Mouse (Mus musculus) heart, embryonic 16.5 days (tissue): ENCODE results near the gene Agtr2. TPM values are rescaled to one million over a fixed set of nuclear protein-coding genes. Genes with fewer than 3 reads are reported as not detected.
"Not testable (repeated sequence)": the region's sequence is repeated elsewhere in the genome, so short reads cannot be mapped to it uniquely, and the experiment has no call there.

ENCODE experiments used
- ATAC-seq: fragments of 200-750 bp; cut with Nextera tagmentation; replicated peaks from 2 replicates; pipeline ENCODE4 v1.8.0; 2017; ENCODE audit warnings: moderate number of reproducible peaks; ENCODE audit not compliant: insufficient read depth, low FRiP score; ENCODE audit errors: extremely low read depth
- H3K27ac ChIP-seq: fragments of 300-500 bp; sonication (generic); 2 replicates; pipeline ENCODE4 v1.5.1; 2014; ENCODE audit warnings: mild to moderate bottlenecking, low read length, control low read depth, moderate library complexity
- H3K27me3 ChIP-seq: fragments of 300-500 bp; sonication (generic); 2 replicates; pipeline ENCODE4 v1.6.1; 2014; ENCODE audit warnings: low read length, mixed read lengths; ENCODE audit not compliant: control insufficient read depth, insufficient read depth
- H3K36me3 ChIP-seq: fragments of 300-500 bp; sonication (generic); 2 replicates; pipeline ENCODE4 v1.6.1; 2014; ENCODE audit not compliant: control insufficient read depth, insufficient read depth
- H3K4me1 ChIP-seq: fragments of 300-500 bp; sonication (generic); 2 replicates; pipeline ENCODE4 v1.6.1; 2014; ENCODE audit warnings: low read length, mixed read lengths; ENCODE audit not compliant: control insufficient read depth, insufficient read depth
- H3K4me2 ChIP-seq: fragments of 300-500 bp; sonication (generic); 2 replicates; pipeline ENCODE4 v1.6.1; 2014; ENCODE audit warnings: low read depth, mild to moderate bottlenecking, control low read depth, low read length
- H3K4me3 ChIP-seq: fragments of 300-500 bp; sonication (generic); 2 replicates; pipeline ENCODE4 v1.5.1; 2014; ENCODE audit warnings: mild to moderate bottlenecking, control low read depth, low read length
- H3K9ac ChIP-seq: fragments of 300-500 bp; sonication (generic); 2 replicates; pipeline ENCODE4 v1.6.1; 2014; ENCODE audit warnings: low read length, control low read depth
- H3K9me3 ChIP-seq: fragments of 300-500 bp; sonication (generic); replicated peaks from 2 replicates; pipeline ENCODE4 v1.6.1; 2016; ENCODE audit warnings: low read length; ENCODE audit not compliant: control insufficient read depth
- WGBS: fragments of 180-500 bp; shearing (Covaris S2); extraction: QIAGEN DNeasy Blood & Tissue Kit; methylation state at CpG from one replicate; pipeline ENCODE4 v1.1.7; 2014; 5-methylcytosine and 5-hydroxymethylcytosine counted together
- polyA plus RNA-seq: library from polyadenylated mRNA; unstranded; fragments of >200 nt; fragmentation: Nextera tagmentation; extraction: Ambion mirVana; gene quantifications from 2 replicates; pipeline ENCODE4 v1.2.1, GENCODE M21; 2015

Gene Agtr2
- polyA plus RNA-seq, result 12.3 and 20.1 TPM in 2 replicates

DNA sequence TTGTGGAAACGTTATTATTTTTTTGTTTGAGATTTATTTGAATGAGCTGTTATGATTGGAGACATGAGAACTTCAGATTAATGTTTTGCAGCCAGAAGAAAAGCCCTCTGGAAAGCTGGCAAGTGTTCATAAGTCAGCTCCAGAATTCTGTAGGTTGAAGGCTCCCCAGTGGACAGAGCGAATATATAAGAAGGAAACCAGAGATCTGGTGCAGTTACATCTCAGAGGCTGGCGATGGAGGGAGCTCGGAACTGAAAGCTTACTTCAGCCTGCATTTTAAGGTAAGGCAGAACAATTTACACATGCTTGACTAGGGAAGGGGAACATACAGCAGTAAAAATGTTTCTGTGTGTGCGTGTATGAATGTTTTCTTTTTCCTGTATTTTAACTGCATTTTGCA lies at the start of gene Agtr2:
Gene Agtr2 (plus strand): TSS at position 131 of the 400 bp plus-strand sequence.
- no peak within 1 kb of the TSS for H3K27ac ChIP-seq
- H3K27me3 ChIP-seq, result no peaks in the 10 kb centered on the region
- WGBS, result 56% methylated on average over 5 of the region's 5 CpGs
- no peaks in the 10 kb centered on the region for H3K36me3 ChIP-seq
- H3K9me3 ChIP-seq, result no peaks in the 10 kb centered on the region
- no peak for ATAC-seq
- H3K9ac ChIP-seq, result no peak within 1 kb of the TSS
- no peak within 1 kb of the TSS for H3K4me2 ChIP-seq
- no peaks in the 10 kb centered on the region for H3K4me1 ChIP-seq
- H3K4me3 ChIP-seq, result no peak within 1 kb of the TSS

DNA sequence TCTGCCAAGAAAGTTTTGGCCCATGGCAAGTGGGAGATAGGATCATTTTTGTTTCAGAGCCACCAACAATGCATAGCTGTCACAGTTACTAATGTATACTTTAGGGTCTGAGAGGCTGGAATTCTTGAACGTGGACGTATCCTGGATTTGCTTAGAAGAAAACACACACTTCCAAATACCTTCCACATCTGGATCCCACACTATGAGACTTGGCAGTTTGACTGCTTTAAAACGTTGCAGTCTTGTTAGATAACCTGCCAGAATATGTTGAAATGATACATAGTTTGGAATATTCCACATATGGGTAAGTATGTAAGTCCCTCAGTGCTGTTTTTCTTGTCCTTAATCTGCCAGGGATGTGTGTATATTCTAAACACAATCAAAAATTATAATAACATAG lies 31.8 kb upstream of the Agtr2 start:
- Histone ChIP-seq H3K9me3 (no peaks in the 10 kb centered on the region), H3K27ac (no peak overlapping the region), H3K4me2 (no peak overlapping the region), H3K4me3 (no peak overlapping the region), H3K4me1 (no peaks in the 10 kb centered on the region), H3K27me3 (no peaks in the 10 kb centered on the region), H3K9ac (no peak overlapping the region), H3K36me3 (no peaks in the 10 kb centered on the region)
- ATAC-seq, result no peak
- 40% methylated on average over 3 of the region's 3 CpGs for WGBS

DNA sequence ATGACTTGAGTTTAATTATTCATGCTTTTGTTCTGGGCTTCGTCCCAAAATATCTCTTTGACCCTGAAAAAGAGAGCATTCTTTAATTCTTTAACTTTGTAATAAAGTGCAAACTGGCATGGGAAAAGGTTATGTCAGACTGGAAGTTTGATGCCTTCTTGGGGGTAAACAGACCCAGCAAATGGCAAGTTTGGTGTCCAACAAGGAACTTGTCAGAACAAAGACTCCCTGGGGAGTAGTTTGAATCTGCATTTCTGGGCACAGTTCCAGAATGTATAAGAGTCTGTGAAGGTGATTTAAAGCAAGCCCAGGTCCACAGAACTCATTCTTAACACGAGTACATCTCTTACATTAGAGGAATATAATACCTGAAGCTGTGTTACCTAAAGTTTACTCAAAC lies 3.8 kb downstream of the Agtr2 start:
- no peaks in the 10 kb centered on the region for H3K9me3 ChIP-seq
- no peaks in the 10 kb centered on the region for H3K27me3 ChIP-seq
- no peak for ATAC-seq
- H3K9ac ChIP-seq, result no peak overlapping the region
- no peak overlapping the region for H3K4me2 ChIP-seq
- H3K27ac ChIP-seq, result no peak overlapping the region
- H3K4me3 ChIP-seq, result no peak overlapping the region
- no peaks in the 10 kb centered on the region for H3K36me3 ChIP-seq
- WGBS, result 54% methylated on average over 2 of the region's 2 CpGs
- no peaks in the 10 kb centered on the region for H3K4me1 ChIP-seq

DNA sequence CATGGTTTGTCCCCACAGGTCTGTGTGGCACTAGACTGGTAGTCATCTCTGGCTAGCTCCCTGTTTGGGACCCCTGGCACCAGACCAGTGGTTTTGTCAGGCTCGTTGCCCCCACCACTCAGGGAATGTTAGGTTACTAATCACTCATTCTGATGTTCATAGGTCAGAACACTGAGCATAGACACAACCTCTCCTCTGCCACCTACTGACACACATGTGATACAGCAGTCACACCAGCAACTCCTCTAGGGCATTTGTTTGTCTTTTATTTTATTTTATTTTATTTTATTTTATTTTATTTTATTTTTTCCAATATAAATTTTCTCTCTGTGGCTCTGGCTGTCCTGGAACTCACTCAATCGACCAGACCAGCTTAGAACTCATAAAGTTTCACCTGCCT lies 15.9 kb downstream of the Agtr2 start:
- H3K4me3 ChIP-seq, result no peak overlapping the region
- H3K27me3 ChIP-seq, result no peaks in the 10 kb centered on the region
- no peak overlapping the region for H3K27ac ChIP-seq
- H3K36me3 ChIP-seq, result no peaks in the 10 kb centered on the region
- no peak for ATAC-seq
- no peak overlapping the region for H3K4me2 ChIP-seq
- H3K4me1 ChIP-seq, result no peaks in the 10 kb centered on the region
- H3K9me3 ChIP-seq, result no peaks in the 10 kb centered on the region
- 28% methylated on average over 2 of the region's 2 CpGs for WGBS
- H3K9ac ChIP-seq, result no peak overlapping the region

DNA sequence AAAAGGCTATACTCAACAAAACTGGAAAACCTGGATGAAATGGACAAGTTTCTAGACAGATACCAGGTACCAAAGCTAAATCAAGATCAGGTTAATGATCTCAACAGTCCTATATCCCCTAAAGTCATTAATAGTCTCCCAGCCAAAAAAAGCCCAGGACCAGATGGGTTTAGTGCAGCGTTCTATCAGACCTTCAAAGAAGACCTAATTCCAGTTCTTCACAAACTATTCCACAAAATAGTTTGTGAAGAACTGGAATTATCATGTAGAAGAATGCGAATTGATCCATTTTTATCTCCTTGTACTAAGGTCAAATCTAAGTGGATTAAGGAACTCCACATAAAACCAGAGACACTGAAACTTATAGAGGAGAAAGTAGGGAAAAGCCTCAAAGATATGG lies 23.0 kb downstream of the Agtr2 start:
- H3K9me3 ChIP-seq, ATAC-seq, H3K4me1 ChIP-seq, H3K9ac ChIP-seq, H3K4me3 ChIP-seq, H3K27ac ChIP-seq, H3K27me3 ChIP-seq, H3K36me3 ChIP-seq, H3K4me2 ChIP-seq: not testable (repeated sequence)
- WGBS, result 61% methylated on average over 2 of the region's 2 CpGs

DNA sequence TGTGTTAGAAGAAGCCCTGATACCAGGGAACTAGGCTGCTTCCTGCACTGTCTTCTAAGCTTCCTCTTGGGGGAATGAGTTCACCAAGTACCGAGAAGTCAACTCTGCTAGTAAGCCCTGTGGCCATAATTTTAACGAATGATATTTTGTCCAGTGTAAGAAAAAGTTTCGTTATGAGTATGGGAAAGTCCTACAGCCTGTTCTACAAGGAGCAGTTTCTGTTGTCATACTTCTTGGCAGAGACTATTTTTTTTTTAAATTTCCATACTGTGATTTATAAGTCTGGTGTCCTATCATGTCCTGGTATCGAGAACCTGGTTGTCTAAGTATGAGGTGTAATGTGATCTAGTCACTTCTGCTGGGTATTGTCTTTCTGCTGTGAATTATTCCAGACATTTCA lies 38.2 kb downstream of the Agtr2 start:
- WGBS, result 62% methylated on average over 4 of the region's 4 CpGs
- Histone ChIP-seq H3K9ac (no peak overlapping the region), H3K4me2 (no peak overlapping the region), H3K27me3 (no peaks in the 10 kb centered on the region), H3K4me1 (no peaks in the 10 kb centered on the region), H3K36me3 (no peaks in the 10 kb centered on the region), H3K27ac (no peak overlapping the region), H3K9me3 (no peaks in the 10 kb centered on the region), H3K4me3 (no peak overlapping the region)
- no peak for ATAC-seq

Other genes starting within 250 kb of the Agtr2 start
- 0.11 and 1.6 TPM in 2 replicates for gene Slc6a14, start 230.4 kb downstream of the Agtr2 start, polyA plus RNA-seq